Comparison of ENCODE assay signal across 8 mouse cellular contexts in genomic region chr3:82357340-82357739, GRCm38 (mm10). TPM values are rescaled to one million over a fixed set of nuclear protein-coding genes. Genes with fewer than 3 reads are reported as not detected.
DNase-seq lines count a peak whose midpoint lies in the region; ATAC-seq and TF ChIP-seq lines count a peak whose summit lies in the region.

No protein-coding gene starts in this region.

- H3K9me3 ChIP-seq in heart, embryonic 13.5 days: no peaks in the 10 kb centered on the region
- no peaks in the 10 kb centered on the region for H3K9me3 ChIP-seq in ES-Bruce4 (replicated peaks; ENCODE audit: control insufficient read depth, insufficient read depth, low read length, poor library complexity, severe bottlenecking)
- H3K9me3 ChIP-seq in forebrain, postnatal 0 days (ENCODE audit: low read length): no peaks in the 10 kb centered on the region
- H3K9me3 ChIP-seq in liver, postnatal 0 days (ENCODE audit: low read length): no peaks in the 10 kb centered on the region

- no peaks in the 10 kb centered on the region for H3K36me3 ChIP-seq in heart, embryonic 13.5 days
- no peaks in the 10 kb centered on the region; the same call in none of the 2 replicates for H3K36me3 ChIP-seq in ES-Bruce4 (ENCODE audit: control insufficient read depth, insufficient read depth, low read length, poor library complexity, severe bottlenecking)
- H3K36me3 ChIP-seq in forebrain, postnatal 0 days (ENCODE audit: insufficient read depth): peaks cover 5% of the 10 kb centered on the region
- no peaks in the 10 kb centered on the region for H3K36me3 ChIP-seq in liver, postnatal 0 days (replicated peaks; ENCODE audit: insufficient read depth, low read length)

- ATAC-seq in heart, embryonic 13.5 days (ENCODE audit: extremely low read depth, insufficient number of reproducible peaks, low FRiP score, low TSS enrichment): no peak
- ATAC-seq in forebrain, postnatal 0 days: no peak
- ATAC-seq in liver, postnatal 0 days: no peak

- intact Hi-C loops in heart, postnatal 14 days (cut with DNase I): no loop called here

- no peak for TF ChIP-seq POLR2A in ES-Bruce4 (IDR thresholded peaks at IDR 0.05; ENCODE audit: insufficient read depth, low read length)

- no peak for TF ChIP-seq EP300 in ES-Bruce4 (IDR thresholded peaks at IDR 0.05; ENCODE audit: insufficient read depth, low read depth, low read length)
- TF ChIP-seq EP300 in liver, postnatal 0 days (IDR thresholded peaks at IDR 0.05; ENCODE audit: low read depth): no peak

- DNase-seq in heart, postnatal 14 days: no peak
- no peak for DNase-seq in forebrain, postnatal 0 days
- DNase-seq in liver, postnatal 0 days: no peak
- no peak for DNase-seq in frontal cortex, adult 2 months (ENCODE audit: extremely low spot score in 1 of 2, low spot score in 1 of 2)
- no peak for DNase-seq in right cerebral cortex, adult 18-20 months
- DNase-seq in cerebellum, postnatal 4 days (ENCODE audit: low spot score in 2 of 2): no peak

- H3K27me3 ChIP-seq in heart, embryonic 13.5 days (replicated peaks): no peaks in the 10 kb centered on the region
- H3K27me3 ChIP-seq in ES-Bruce4 (ENCODE audit: control insufficient read depth, insufficient read depth, low read length, poor library complexity, severe bottlenecking): no peaks in the 10 kb centered on the region
- no peaks in the 10 kb centered on the region for H3K27me3 ChIP-seq in forebrain, postnatal 0 days (ENCODE audit: insufficient read depth, low read length)
- no peaks in the 10 kb centered on the region for H3K27me3 ChIP-seq in liver, postnatal 0 days (ENCODE audit: insufficient read depth, low read length)

- no peak for TF ChIP-seq CTCF in ES-Bruce4 (IDR thresholded peaks at IDR 0.05; ENCODE audit: low read depth, low read length)
- TF ChIP-seq CTCF in forebrain, postnatal 0 days (IDR thresholded peaks at IDR 0.05; ENCODE audit: low read depth): no peak
- TF ChIP-seq CTCF in liver, postnatal 0 days (IDR thresholded peaks at IDR 0.05; ENCODE audit: low read depth): no peak

- WGBS in heart, embryonic 13.5 days: 4% methylated on average over 5 of the region's 5 CpGs
- WGBS in forebrain, postnatal 0 days: 4% methylated on average over 5 of the region's 5 CpGs
- WGBS in liver, postnatal 0 days (ENCODE audit: insufficient replicate concordance): 2% methylated on average over 5 of the region's 5 CpGs

- peak overlapping the region; percentile 85 for H3K4me3 ChIP-seq in heart, embryonic 13.5 days
- H3K4me3 ChIP-seq in ES-Bruce4 (ENCODE audit: low read depth, low read length): peak overlapping the region; percentile 95
- peak overlapping the region; percentile 88 for H3K4me3 ChIP-seq in forebrain, postnatal 0 days (ENCODE audit: low read depth, low read length)
- peak overlapping the region; percentile 42 for H3K4me3 ChIP-seq in liver, postnatal 0 days (ENCODE audit: low read depth, low read length)

- peaks cover 7% of the 10 kb centered on the region for H3K4me1 ChIP-seq in heart, embryonic 13.5 days
- no peaks in the 10 kb centered on the region for H3K4me1 ChIP-seq in ES-Bruce4 (ENCODE audit: control insufficient read depth, insufficient read depth, low read length)
- H3K4me1 ChIP-seq in forebrain, postnatal 0 days (ENCODE audit: insufficient read depth): no peaks in the 10 kb centered on the region
- H3K4me1 ChIP-seq in liver, postnatal 0 days (ENCODE audit: insufficient read depth): peaks cover 8% of the 10 kb centered on the region; the same call in 1 of the 2 replicates

- H3K9ac ChIP-seq in heart, embryonic 13.5 days: peak overlapping the region; percentile 73
- no peak overlapping the region for H3K9ac ChIP-seq in ES-Bruce4 (ENCODE audit: low read depth, poor library complexity, severe bottlenecking)
- H3K9ac ChIP-seq in forebrain, postnatal 0 days: peak overlapping the region; percentile 55
- no peak overlapping the region for H3K9ac ChIP-seq in liver, postnatal 0 days (replicated peaks)

- H3K27ac ChIP-seq in heart, embryonic 13.5 days (replicated peaks): no peak overlapping the region
- H3K27ac ChIP-seq in ES-Bruce4 (ENCODE audit: insufficient read depth, low read length): no peak overlapping the region
- H3K27ac ChIP-seq in forebrain, postnatal 0 days (ENCODE audit: low read depth, low read length): peak overlapping the region; percentile 78
- no peak overlapping the region for H3K27ac ChIP-seq in liver, postnatal 0 days (ENCODE audit: low read depth)

- H3K4me2 ChIP-seq in heart, embryonic 13.5 days: peak overlapping the region; percentile 94
- peak overlapping the region; percentile 52 for H3K4me2 ChIP-seq in forebrain, postnatal 0 days (ENCODE audit: low read depth)
- H3K4me2 ChIP-seq in liver, postnatal 0 days (ENCODE audit: low read depth, low read length): peak overlapping the region; percentile 67

RNA-seq across cellular contexts. Expression of gene Map9, which starts 0.5 kb away (rescaled TPM):
- polyA plus RNA-seq in heart, embryonic 13.5 days (2015; fragmentation: Nextera tagmentation; extraction: Ambion mirVana): 5.5 and 5.7 TPM in 2 replicates
- 1 to 10 TPM; 1.8 TPM for total RNA-seq in heart, postnatal 14 days (2021)
- 10.2 and 12.3 TPM in 2 replicates for polyA plus RNA-seq in ES-Bruce4 (2011; ENCODE audit: insufficient read depth, insufficient read length, low read depth, missing spikeins)
- total RNA-seq in forebrain, postnatal 0 days (2014; rRNA removed): 89.2 and 104 TPM in 2 replicates
- polyA plus RNA-seq in forebrain, postnatal 0 days (2015; fragmentation: Nextera tagmentation; extraction: Ambion mirVana): 115 and 166 TPM in 2 replicates
- 0.05 and 0.18 TPM in 2 replicates for polyA plus RNA-seq in liver, postnatal 0 days (2015; fragmentation: Nextera tagmentation; extraction: Ambion mirVana)
- polyA plus RNA-seq in frontal cortex, adult 2 months (2012; rRNA removed): 36.6 TPM in 2 replicates

Comparison
In these comparisons a context has a peak if more than half of its experiments do, and no peak if none do; other contexts are left out.
1. H3K4me3 ChIP-seq: peak in every context shown above with its lines; median percentile 95 in ES-Bruce4; 88 in forebrain, postnatal 0 days; 85 in heart, embryonic 13.5 days; 42 in liver, postnatal 0 days.
2. H3K9ac ChIP-seq: peak in heart, embryonic 13.5 days (single experiment) and forebrain, postnatal 0 days (single experiment); none in ES-Bruce4 (single experiment) and liver, postnatal 0 days (single experiment).
3. Peak in every context shown above with its lines, with median percentiles within 50 percentile points of each other: H3K4me2 ChIP-seq.